Mouse (Mus musculus) kidney, embryonic 15.5 days (tissue): ENCODE results near the gene Abhd17c. TPM values are rescaled to one million over a fixed set of nuclear protein-coding genes. Genes with fewer than 3 reads are reported as not detected.

Source experiments
- ATAC-seq: fragments of 200-750 bp; cut with Nextera tagmentation; replicated peaks from 2 replicates; pipeline ENCODE4 v1.8.0; 2017; ENCODE audit warnings: moderate TSS enrichment; ENCODE audit not compliant: low FRiP score
- H3K27ac ChIP-seq: fragments of 300-500 bp; sonication (generic); 2 replicates; pipeline ENCODE4 v1.5.1; 2015; ENCODE audit warnings: mild to moderate bottlenecking, inconsistent platforms
- H3K27me3 ChIP-seq: fragments of 300-500 bp; sonication (generic); 2 replicates; pipeline ENCODE4 v1.6.1; 2015; ENCODE audit warnings: inconsistent platforms
- H3K36me3 ChIP-seq: fragments of 300-500 bp; sonication (generic); 2 replicates; pipeline ENCODE4 v1.6.1; 2015; ENCODE audit warnings: inconsistent platforms
- H3K4me1 ChIP-seq: fragments of 300-500 bp; sonication (generic); 2 replicates; pipeline ENCODE4 v1.6.1; 2015; ENCODE audit warnings: inconsistent platforms
- H3K4me2 ChIP-seq: fragments of 300-500 bp; sonication (generic); 2 replicates; pipeline ENCODE4 v1.6.1; 2015; ENCODE audit warnings: moderate library complexity, mild to moderate bottlenecking, inconsistent platforms
- H3K4me3 ChIP-seq: fragments of 300-500 bp; sonication (generic); replicated peaks from 2 replicates; pipeline ENCODE4 v1.5.1; 2015; ENCODE audit warnings: mild to moderate bottlenecking, inconsistent platforms
- H3K9ac ChIP-seq: fragments of 300-500 bp; sonication (generic); 2 replicates; pipeline ENCODE4 v1.6.1; 2015; ENCODE audit warnings: mild to moderate bottlenecking, inconsistent platforms
- H3K9me3 ChIP-seq: fragments of 300-500 bp; sonication (generic); replicated peaks from 2 replicates; pipeline ENCODE4 v1.6.1; 2016; ENCODE audit warnings: inconsistent platforms
- WGBS: fragments of 180-500 bp; shearing (Covaris S2); methylation state at CpG from one replicate; pipeline ENCODE4 v1.1.7; 2015; ENCODE audit warnings: mixed read lengths; 5-methylcytosine and 5-hydroxymethylcytosine counted together
- polyA plus RNA-seq: library from polyadenylated mRNA; unstranded; fragments of >200 nt; fragmentation: Nextera tagmentation; extraction: Ambion mirVana; gene quantifications from 2 replicates; pipeline ENCODE4 v1.2.1, GENCODE M21; 2015

The Abhd17c gene
- polyA plus RNA-seq, 1 experiment from 2014 or later = 45.7 TPM

DNA sequence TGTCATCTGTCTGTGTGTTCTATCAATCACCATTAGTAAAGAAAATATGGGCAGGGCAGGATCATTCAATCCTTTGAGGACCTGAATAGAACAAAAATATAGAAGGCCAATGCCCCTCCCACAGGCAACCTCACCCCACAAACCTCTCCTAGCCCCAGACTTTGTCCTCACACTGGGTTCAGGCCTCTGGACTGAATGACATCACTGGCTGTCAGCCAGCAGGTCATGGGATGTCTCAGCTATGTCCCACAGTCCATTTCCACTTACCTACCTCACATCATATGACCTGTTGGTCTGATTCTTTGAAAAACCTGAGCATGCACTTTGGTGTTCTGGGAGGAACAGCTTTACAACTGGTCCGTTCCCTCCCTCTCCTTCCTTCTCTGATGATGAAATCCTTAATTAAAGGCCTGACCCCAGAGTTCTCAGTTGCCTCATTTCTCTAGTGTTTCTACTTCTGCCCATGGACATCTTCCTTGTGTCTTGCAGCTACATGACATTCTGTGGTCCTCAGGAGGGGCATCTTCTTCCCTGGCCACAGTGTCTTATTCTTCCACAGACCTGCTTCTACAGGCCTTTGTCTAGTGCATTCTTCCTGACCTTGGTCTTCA is 19.6 kb upstream of the Abhd17c start:
- 69% methylated on average over 1 of the region's 1 CpGs for WGBS
- Histone ChIP-seq H3K4me2 (no peak overlapping the region), H3K4me3 (no peak overlapping the region), H3K9me3 (no peaks in the 10 kb centered on the region), H3K36me3 (no peaks in the 10 kb centered on the region), H3K4me1 (0 out of 2 replicates have a peak, but pooled peaks cover 3% of the 10 kb centered on the region), H3K27ac (no peak overlapping the region), H3K9ac (no peak overlapping the region), H3K27me3 (no peaks in the 10 kb centered on the region)
- 0 out of 2 replicates have a peak, but pooled peaks have one; percentile 54 for ATAC-seq

GRCm38 (mm10) chr7:84168355-84168754 is 16.7 kb upstream of the Abhd17c start:
- Histone ChIP-seq H3K4me2 (no peak overlapping the region), H3K27ac (no peak overlapping the region), H3K9me3 (no peaks in the 10 kb centered on the region), H3K4me3 (no peak overlapping the region), H3K4me1 (0 out of 2 replicates have a peak, but pooled peaks cover 3% of the 10 kb centered on the region), H3K9ac (no peak overlapping the region), H3K27me3 (no peaks in the 10 kb centered on the region), H3K36me3 (no peaks in the 10 kb centered on the region)
- WGBS = 90% methylated on average over 2 of the region's 2 CpGs
- ATAC-seq = no peak

DNA sequence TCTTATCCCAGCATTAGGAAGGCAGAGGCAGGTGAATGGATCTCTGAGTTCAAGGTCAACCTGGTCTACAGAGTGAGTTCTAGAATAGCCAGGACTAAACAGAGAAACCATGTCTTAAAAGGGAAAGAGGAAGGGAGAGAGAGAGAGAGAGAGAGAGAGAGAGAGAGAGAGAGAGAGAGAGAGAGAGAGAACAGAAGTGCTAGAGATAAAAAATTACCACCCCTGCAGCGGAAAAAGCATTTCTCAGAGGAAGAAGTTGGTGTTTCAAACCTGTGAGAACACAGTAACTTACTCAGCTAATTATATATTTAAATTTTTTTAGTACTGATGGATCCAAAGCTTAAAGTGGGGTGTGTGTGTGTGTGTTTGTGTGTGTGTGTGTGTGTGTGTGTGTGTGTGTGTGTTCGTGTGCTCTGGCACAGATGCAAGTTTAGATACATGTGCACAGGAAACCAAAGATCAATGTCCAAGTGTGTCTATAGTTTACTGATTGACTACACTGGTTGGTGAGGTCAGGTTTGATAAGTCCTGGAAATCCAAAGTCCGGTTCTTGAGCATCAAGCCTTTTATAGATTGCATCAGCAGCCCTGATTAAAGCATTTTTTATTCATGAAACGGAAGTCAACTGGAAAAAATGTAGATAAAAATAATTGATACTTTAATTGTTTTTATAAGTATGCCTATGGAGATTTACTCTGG is 15.2 kb upstream of the Abhd17c start:
- 70% methylated on average over 4 of the region's 4 CpGs for WGBS
- no peaks in the 10 kb centered on the region for H3K27me3 ChIP-seq
- no peaks in the 10 kb centered on the region for H3K36me3 ChIP-seq
- no peak overlapping the region for H3K4me2 ChIP-seq
- H3K4me3 ChIP-seq = no peak overlapping the region
- no peak overlapping the region for H3K27ac ChIP-seq
- ATAC-seq = no peak
- 0 out of 2 replicates have a peak, but pooled peaks cover 3% of the 10 kb centered on the region for H3K4me1 ChIP-seq
- H3K9me3 ChIP-seq = no peaks in the 10 kb centered on the region
- H3K9ac ChIP-seq = no peak overlapping the region

GRCm38 (mm10) chr7:84166007-84166406 is 14.3 kb upstream of the Abhd17c start:
- Histone ChIP-seq H3K9ac (no peak overlapping the region), H3K36me3 (no peaks in the 10 kb centered on the region), H3K4me1 (0 out of 2 replicates have a peak, but pooled peaks cover 3% of the 10 kb centered on the region), H3K27me3 (no peaks in the 10 kb centered on the region), H3K4me3 (no peak overlapping the region), H3K27ac (no peak overlapping the region), H3K4me2 (no peak overlapping the region), H3K9me3 (no peaks in the 10 kb centered on the region)
- no peak for ATAC-seq
- 76% methylated on average over 1 of the region's 1 CpGs for WGBS

GRCm38 (mm10) chr7:84165288-84165687 is 13.6 kb upstream of the Abhd17c start:
- H3K4me2 ChIP-seq = no peak overlapping the region
- no peak for ATAC-seq
- 61% methylated on average over 3 of the region's 3 CpGs for WGBS
- no peak overlapping the region for H3K27ac ChIP-seq
- 0 out of 2 replicates have a peak, but pooled peaks cover 3% of the 10 kb centered on the region for H3K4me1 ChIP-seq
- H3K9me3 ChIP-seq = no peaks in the 10 kb centered on the region
- H3K9ac ChIP-seq = no peak overlapping the region
- H3K27me3 ChIP-seq = no peaks in the 10 kb centered on the region
- no peak overlapping the region for H3K4me3 ChIP-seq
- no peaks in the 10 kb centered on the region for H3K36me3 ChIP-seq

DNA sequence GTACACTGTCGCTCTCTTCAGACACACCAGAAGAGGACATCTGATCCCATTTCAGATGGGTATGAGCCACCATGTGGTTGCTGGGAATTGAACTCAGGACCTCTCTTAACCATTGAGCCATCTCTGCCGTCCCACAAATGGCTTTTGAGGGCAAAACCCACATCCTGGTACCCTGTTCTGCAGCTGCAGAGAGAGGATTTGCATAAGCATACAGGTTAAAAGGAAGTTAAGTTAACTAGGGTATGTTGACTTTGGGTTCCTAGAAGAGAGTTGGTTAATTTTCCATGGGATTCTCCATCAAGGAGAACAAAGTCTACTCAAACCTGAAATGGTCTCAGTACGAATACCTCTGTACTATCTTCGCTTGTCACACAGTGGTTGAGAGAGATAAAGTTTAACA is 13.2 kb upstream of the Abhd17c start:
- H3K4me3 ChIP-seq = no peak overlapping the region
- no peaks in the 10 kb centered on the region for H3K9me3 ChIP-seq
- 0 out of 2 replicates have a peak, but pooled peaks cover 3% of the 10 kb centered on the region for H3K4me1 ChIP-seq
- 84% methylated on average over 4 of the region's 4 CpGs for WGBS
- H3K4me2 ChIP-seq = no peak overlapping the region
- H3K27ac ChIP-seq = no peak overlapping the region
- no peak overlapping the region for H3K9ac ChIP-seq
- H3K27me3 ChIP-seq = no peaks in the 10 kb centered on the region
- no peaks in the 10 kb centered on the region for H3K36me3 ChIP-seq
- ATAC-seq = no peak; the same call in 1 of the 2 replicates

DNA sequence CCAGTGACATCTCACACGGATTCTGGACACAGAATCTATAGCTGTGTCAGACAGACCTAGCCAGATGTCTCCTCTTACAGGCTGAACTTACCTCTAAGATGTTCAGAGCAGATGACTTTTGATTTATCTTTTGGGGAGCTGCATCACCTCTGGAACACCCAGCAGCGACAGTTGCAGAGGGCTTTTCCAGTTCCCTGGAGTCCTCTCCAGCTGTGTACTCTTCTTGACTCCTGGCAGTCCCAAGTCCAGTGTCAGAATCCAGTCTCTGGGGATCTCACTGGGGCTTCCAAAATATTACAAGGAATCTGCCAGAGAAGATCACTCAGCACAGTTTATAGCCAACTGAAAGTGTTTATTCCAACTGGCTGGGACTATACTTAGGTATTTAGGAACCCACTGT is 12.7 kb upstream of the Abhd17c start:
- Histone ChIP-seq H3K27me3 (no peaks in the 10 kb centered on the region), H3K9me3 (no peaks in the 10 kb centered on the region), H3K9ac (no peak overlapping the region), H3K4me2 (no peak overlapping the region), H3K27ac (no peak overlapping the region), H3K4me1 (0 out of 2 replicates have a peak, but pooled peaks cover 3% of the 10 kb centered on the region), H3K36me3 (no peaks in the 10 kb centered on the region), H3K4me3 (no peak overlapping the region)
- WGBS = 37% methylated on average over 2 of the region's 2 CpGs
- no peak for ATAC-seq

DNA sequence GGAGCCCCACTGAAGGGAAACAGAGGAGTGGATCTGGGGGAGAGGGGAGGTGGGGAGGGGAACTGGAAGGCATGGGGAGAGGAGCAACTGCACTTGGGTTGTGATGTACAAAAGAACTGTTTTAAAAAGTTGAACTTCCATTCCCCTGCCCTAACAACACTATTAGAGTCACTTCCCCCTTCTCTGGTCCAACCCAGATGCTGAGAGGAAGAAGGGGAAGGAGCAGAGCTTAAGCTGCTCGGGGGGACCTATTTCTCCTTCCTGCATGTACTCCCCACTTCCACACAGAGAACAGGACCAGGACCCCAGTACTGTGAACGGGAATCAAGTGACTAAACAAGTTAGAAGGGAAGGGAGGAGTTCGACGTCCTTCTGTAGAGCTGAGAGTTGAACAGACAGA is 11.9 kb upstream of the Abhd17c start:
- no peak overlapping the region for H3K27ac ChIP-seq
- no peaks in the 10 kb centered on the region for H3K9me3 ChIP-seq
- no peak overlapping the region for H3K4me3 ChIP-seq
- WGBS = 70% methylated on average over 4 of the region's 4 CpGs
- H3K27me3 ChIP-seq = no peaks in the 10 kb centered on the region
- ATAC-seq = no peak
- H3K4me2 ChIP-seq = no peak overlapping the region
- 0 out of 2 replicates have a peak, but pooled peaks cover 3% of the 10 kb centered on the region for H3K4me1 ChIP-seq
- H3K9ac ChIP-seq = no peak overlapping the region
- no peaks in the 10 kb centered on the region for H3K36me3 ChIP-seq

GRCm38 (mm10) chr7:84159414-84159813 is 7.7 kb upstream of the Abhd17c start:
- no peaks in the 10 kb centered on the region for H3K36me3 ChIP-seq
- H3K27me3 ChIP-seq = no peaks in the 10 kb centered on the region
- H3K9ac ChIP-seq = no peak overlapping the region
- ATAC-seq = no peak
- H3K27ac ChIP-seq = no peak overlapping the region
- no peak overlapping the region for H3K4me3 ChIP-seq
- no peaks in the 10 kb centered on the region for H3K4me1 ChIP-seq
- 90% methylated on average over 2 of the region's 2 CpGs for WGBS
- no peak overlapping the region for H3K4me2 ChIP-seq
- H3K9me3 ChIP-seq = no peaks in the 10 kb centered on the region

- WGBS = 84% methylated on average over 4 of the region's 4 CpGs
- Histone ChIP-seq H3K4me1 (peaks cover 23% of the 10 kb centered on the region), H3K27me3 (no peaks in the 10 kb centered on the region), H3K4me2 (no peak overlapping the region), H3K9ac (no peak overlapping the region), H3K9me3 (no peaks in the 10 kb centered on the region), H3K4me3 (no peak overlapping the region), H3K36me3 (no peaks in the 10 kb centered on the region), H3K27ac (no peak overlapping the region)
- no peak for ATAC-seq
Observed at GRCm38 (mm10) chr7:84153821-84154220, 2.1 kb upstream of the Abhd17c start.

DNA sequence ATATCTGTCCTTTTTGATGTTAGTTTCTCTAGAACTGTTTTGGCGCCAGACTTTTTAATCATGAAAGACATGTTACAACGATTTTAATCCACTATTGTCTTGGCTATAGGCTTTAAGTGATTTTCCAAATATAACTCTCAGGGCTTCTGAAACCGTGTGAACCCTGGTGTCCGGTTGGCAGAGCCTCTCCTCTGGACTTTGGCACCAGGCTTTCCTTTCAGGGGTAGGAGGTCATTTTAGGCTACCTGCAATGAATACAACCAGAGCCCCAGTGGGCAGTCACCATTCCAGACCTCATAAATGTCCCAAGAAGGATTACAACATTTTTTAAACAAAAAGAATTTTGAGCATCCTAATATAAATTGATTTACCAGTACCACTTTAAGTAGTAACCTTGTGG is 1.1 kb upstream of the Abhd17c start:
- Histone ChIP-seq H3K9ac (no peak overlapping the region), H3K36me3 (peaks cover 6% of the 10 kb centered on the region), H3K4me3 (peak overlapping the region; percentile 73; the same call in 1 of the 2 replicates), H3K9me3 (no peaks in the 10 kb centered on the region), H3K4me2 (peak overlapping the region; percentile 89), H3K27me3 (no peaks in the 10 kb centered on the region), H3K27ac (no peak overlapping the region), H3K4me1 (peaks cover 33% of the 10 kb centered on the region)
- ATAC-seq = no peak
- 79% methylated on average over 4 of the region's 4 CpGs for WGBS

DNA sequence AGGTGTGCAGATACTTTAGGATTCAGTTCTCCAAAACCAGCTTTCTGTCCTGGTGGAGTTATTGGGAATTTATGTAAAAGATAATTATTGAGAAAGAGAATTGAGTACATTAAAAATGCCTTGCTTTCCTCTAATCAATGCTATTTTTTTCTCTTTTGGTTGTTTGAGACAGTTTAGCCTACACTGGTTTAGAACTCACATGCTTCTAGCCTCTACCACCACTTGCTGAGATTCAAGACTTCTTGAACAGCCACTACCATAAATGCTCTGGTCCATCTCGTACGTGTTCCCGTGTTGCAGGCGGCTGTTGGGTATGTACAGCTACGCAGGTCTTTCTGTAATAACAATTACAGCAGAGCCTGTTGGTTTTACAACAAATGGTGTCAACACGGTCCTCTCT is 681 bp upstream of the Abhd17c start:
- Histone ChIP-seq H3K36me3 (peaks cover 6% of the 10 kb centered on the region), H3K9me3 (no peaks in the 10 kb centered on the region), H3K27me3 (no peaks in the 10 kb centered on the region), H3K4me1 (peaks cover 35% of the 10 kb centered on the region), H3K9ac (peak overlapping the region; percentile 21; the same call in 1 of the 2 replicates), H3K4me2 (peak overlapping the region; percentile 89), H3K4me3 (peak overlapping the region; percentile 73), H3K27ac (0 out of 2 replicates have a peak overlapping the region, but pooled peaks have one; percentile 94)
- WGBS = 58% methylated on average over 6 of the region's 6 CpGs
- peak; percentile 10 for ATAC-seq
